Mouse (Mus musculus) heart, embryonic 13.5 days (tissue): Measurements from ENCODE around the gene Reln. TPM values are rescaled to one million over a fixed set of nuclear protein-coding genes. Genes with fewer than 3 reads are reported as not detected.

Experiments
- ATAC-seq: fragments of 200-750 bp; cut with Nextera tagmentation; 2 replicates; pipeline ENCODE4 v1.8.0; 2017; ENCODE audit warnings: moderate TSS enrichment; ENCODE audit not compliant: insufficient number of reproducible peaks, low FRiP score, low TSS enrichment; ENCODE audit errors: extremely low read depth
- H3K27ac ChIP-seq: fragments of 300-500 bp; sonication (generic); replicated peaks from 2 replicates; pipeline ENCODE4 v1.5.1; 2015; ENCODE audit warnings: moderate library complexity, mild to moderate bottlenecking, inconsistent platforms
- H3K27me3 ChIP-seq: fragments of 300-500 bp; sonication (generic); replicated peaks from 2 replicates; pipeline ENCODE4 v1.6.1; 2015; ENCODE audit warnings: mild to moderate bottlenecking, inconsistent platforms
- H3K36me3 ChIP-seq: fragments of 300-500 bp; sonication (generic); 2 replicates; pipeline ENCODE4 v1.6.1; 2015; ENCODE audit warnings: mild to moderate bottlenecking, inconsistent platforms
- H3K4me1 ChIP-seq: fragments of 300-500 bp; sonication (generic); 2 replicates; pipeline ENCODE4 v1.6.1; 2015; ENCODE audit warnings: inconsistent platforms
- H3K4me2 ChIP-seq: fragments of 300-500 bp; sonication (generic); 2 replicates; pipeline ENCODE4 v1.6.1; 2015; ENCODE audit warnings: inconsistent platforms, mild to moderate bottlenecking, moderate library complexity
- H3K4me3 ChIP-seq: fragments of 300-500 bp; sonication (generic); 2 replicates; pipeline ENCODE4 v1.5.1; 2015; ENCODE audit warnings: moderate library complexity, mild to moderate bottlenecking, inconsistent platforms
- H3K9ac ChIP-seq: fragments of 300-500 bp; sonication (generic); 2 replicates; pipeline ENCODE4 v1.6.1; 2015; ENCODE audit warnings: inconsistent platforms, mild to moderate bottlenecking, moderate library complexity
- H3K9me3 ChIP-seq: fragments of 300-500 bp; sonication (generic); 2 replicates; pipeline ENCODE4 v1.6.1; 2016; ENCODE audit warnings: inconsistent platforms
- WGBS: fragments of 180-500 bp; shearing (Covaris S2); methylation state at CpG from one replicate; pipeline ENCODE4 v1.1.7; 2015; ENCODE audit warnings: mixed read lengths; 5-methylcytosine and 5-hydroxymethylcytosine counted together
- polyA plus RNA-seq: library from polyadenylated mRNA; unstranded; fragments of >200 nt; fragmentation: Nextera tagmentation; extraction: Ambion mirVana; gene quantifications from 2 replicates; pipeline ENCODE4 v1.2.1, GENCODE M21; 2015

The Reln gene
- polyA plus RNA-seq, 1 experiment from 2014 or later, result 2.5 TPM

GRCm38 (mm10) chr5:22033039-22033438 lies 311.5 kb downstream of the Reln start:
- Histone ChIP-seq H3K9me3 (no peaks in the 10 kb centered on the region), H3K27me3 (no peaks in the 10 kb centered on the region), H3K4me2 (no peak overlapping the region), H3K36me3 (no peaks in the 10 kb centered on the region), H3K9ac (no peak overlapping the region), H3K27ac (no peak overlapping the region), H3K4me3 (no peak overlapping the region), H3K4me1 (no peaks in the 10 kb centered on the region)
- 85% methylated on average over 8 of the region's 8 CpGs for WGBS
- ATAC-seq, result no peak

GRCm38 (mm10) chr5:22031653-22032052 lies 312.8 kb downstream of the Reln start:
- H3K9ac ChIP-seq, result no peak overlapping the region
- H3K36me3 ChIP-seq, result no peaks in the 10 kb centered on the region
- WGBS, result 70% methylated on average over 7 of the region's 7 CpGs
- H3K4me3 ChIP-seq, result no peak overlapping the region
- H3K27me3 ChIP-seq, result no peaks in the 10 kb centered on the region
- H3K4me2 ChIP-seq, result no peak overlapping the region
- H3K9me3 ChIP-seq, result no peaks in the 10 kb centered on the region
- no peaks in the 10 kb centered on the region for H3K4me1 ChIP-seq
- no peak overlapping the region for H3K27ac ChIP-seq
- ATAC-seq, result no peak

- H3K4me2 ChIP-seq, result no peak overlapping the region
Measured at GRCm38 (mm10) chr5:22028379-22028778, 316.1 kb downstream of the Reln start.

GRCm38 (mm10) chr5:22027240-22027875 lies 317.1 kb downstream of the Reln start:
- ATAC-seq, result no peak
- Histone ChIP-seq H3K4me1 (0 out of 2 replicates have a peak, but pooled peaks cover 3% of the 10 kb centered on the region), H3K27me3 (no peaks in the 10 kb centered on the region), H3K9me3 (no peaks in the 10 kb centered on the region), H3K4me2 (no peak overlapping the region), H3K9ac (no peak overlapping the region), H3K4me3 (no peak overlapping the region), H3K27ac (no peak overlapping the region), H3K36me3 (no peaks in the 10 kb centered on the region)
- 81% methylated on average over 6 of the region's 6 CpGs for WGBS

More at GRCm38 (mm10) chr5:22028379-22028778, 316.1 kb downstream of the Reln start:
- WGBS, result 81% methylated on average over 11 of the region's 11 CpGs
- no peak overlapping the region for H3K9ac ChIP-seq
- no peaks in the 10 kb centered on the region for H3K4me1 ChIP-seq
- H3K27ac ChIP-seq, result no peak overlapping the region
- no peak for ATAC-seq
- H3K4me3 ChIP-seq, result no peak overlapping the region
- no peaks in the 10 kb centered on the region for H3K27me3 ChIP-seq
- no peaks in the 10 kb centered on the region for H3K9me3 ChIP-seq
- H3K36me3 ChIP-seq, result no peaks in the 10 kb centered on the region

- Histone ChIP-seq H3K36me3 (no peaks in the 10 kb centered on the region), H3K27me3 (no peaks in the 10 kb centered on the region), H3K27ac (no peak overlapping the region), H3K4me1 (0 out of 2 replicates have a peak, but pooled peaks cover 3% of the 10 kb centered on the region), H3K9me3 (no peaks in the 10 kb centered on the region), H3K9ac (no peak overlapping the region), H3K4me3 (no peak overlapping the region), H3K4me2 (no peak overlapping the region)
- 81% methylated on average over 4 of the region's 4 CpGs for whole genome bisulfite sequencing
- no peak for ATAC-seq
Measured at GRCm38 (mm10) chr5:22025746-22026145, 318.8 kb downstream of the Reln start.

- no peak overlapping the region for H3K27ac ChIP-seq
- ATAC-seq, result no peak
- no peaks in the 10 kb centered on the region for H3K27me3 ChIP-seq
- WGBS, result 43% methylated on average over 3 of the region's 3 CpGs
- no peak overlapping the region for H3K4me2 ChIP-seq
- H3K9me3 ChIP-seq, result no peaks in the 10 kb centered on the region
- no peaks in the 10 kb centered on the region for H3K36me3 ChIP-seq
- H3K4me1 ChIP-seq, result 0 out of 2 replicates have a peak, but pooled peaks cover 3% of the 10 kb centered on the region
- no peak overlapping the region for H3K4me3 ChIP-seq
- no peak overlapping the region for H3K9ac ChIP-seq
Measured at GRCm38 (mm10) chr5:22024108-22024507, 320.4 kb downstream of the Reln start.

GRCm38 (mm10) chr5:22017896-22018295 lies 326.6 kb downstream of the Reln start:
- WGBS, result 88% methylated on average over 3 of the region's 3 CpGs
- no peak for ATAC-seq
- Histone ChIP-seq H3K4me3 (no peak overlapping the region), H3K9me3 (no peaks in the 10 kb centered on the region), H3K27me3 (no peaks in the 10 kb centered on the region), H3K27ac (no peak overlapping the region), H3K9ac (no peak overlapping the region), H3K4me1 (0 out of 2 replicates have a peak, but pooled peaks cover 3% of the 10 kb centered on the region), H3K4me2 (no peak overlapping the region), H3K36me3 (no peaks in the 10 kb centered on the region)

GRCm38 (mm10) chr5:22014459-22014858 lies 330.0 kb downstream of the Reln start:
- no peak overlapping the region for H3K4me2 ChIP-seq
- ATAC-seq, result no peak
- H3K9ac ChIP-seq, result no peak overlapping the region
- 91% methylated on average over 3 of the region's 3 CpGs for WGBS
- H3K4me1 ChIP-seq, result no peaks in the 10 kb centered on the region
- H3K27ac ChIP-seq, result no peak overlapping the region
- H3K4me3 ChIP-seq, result no peak overlapping the region
- H3K9me3 ChIP-seq, result no peaks in the 10 kb centered on the region
- no peaks in the 10 kb centered on the region for H3K27me3 ChIP-seq
- no peaks in the 10 kb centered on the region for H3K36me3 ChIP-seq

GRCm38 (mm10) chr5:22009142-22009541 lies 335.4 kb downstream of the Reln start:
- ATAC-seq, result no peak
- Histone ChIP-seq H3K4me1 (no peaks in the 10 kb centered on the region), H3K4me3 (no peak overlapping the region), H3K27me3 (no peaks in the 10 kb centered on the region), H3K9me3 (no peaks in the 10 kb centered on the region), H3K4me2 (no peak overlapping the region), H3K36me3 (no peaks in the 10 kb centered on the region), H3K9ac (no peak overlapping the region), H3K27ac (no peak overlapping the region)
- WGBS, result 83% methylated on average over 8 of the region's 8 CpGs

GRCm38 (mm10) chr5:22007304-22008059 lies 337.0 kb downstream of the Reln start:
- no peak for ATAC-seq
- WGBS, result 64% methylated on average over 11 of the region's 11 CpGs

GRCm38 (mm10) chr5:22003858-22004257 lies 340.6 kb downstream of the Reln start:
- Histone ChIP-seq H3K9me3 (no peaks in the 10 kb centered on the region), H3K9ac (no peak overlapping the region), H3K27ac (no peak overlapping the region), H3K4me1 (no peaks in the 10 kb centered on the region), H3K4me2 (no peak overlapping the region), H3K27me3 (no peaks in the 10 kb centered on the region), H3K36me3 (no peaks in the 10 kb centered on the region), H3K4me3 (no peak overlapping the region)
- no peak for ATAC-seq
- WGBS, result 71% methylated on average over 4 of the region's 4 CpGs

More at GRCm38 (mm10) chr5:22007304-22008059, 337.0 kb downstream of the Reln start:
- Histone ChIP-seq H3K36me3 (no peaks in the 10 kb centered on the region), H3K27me3 (no peaks in the 10 kb centered on the region), H3K9me3 (no peaks in the 10 kb centered on the region), H3K4me1 (no peaks in the 10 kb centered on the region), H3K27ac (no peak overlapping the region), H3K4me2 (no peak overlapping the region), H3K9ac (no peak overlapping the region), H3K4me3 (no peak overlapping the region)
